Mouse (Mus musculus): Measurements from ENCODE around the gene Nlrp4f. TPM values are rescaled to one million over a fixed set of nuclear protein-coding genes. Genes with fewer than 3 reads are reported as not detected.

The Nlrp4f gene
- not detected for total RNA-seq (2021)
- long read RNA-seq, experiment 1 = 0 reads
- long read RNA-seq, experiment 2 = 0 reads

DNA sequence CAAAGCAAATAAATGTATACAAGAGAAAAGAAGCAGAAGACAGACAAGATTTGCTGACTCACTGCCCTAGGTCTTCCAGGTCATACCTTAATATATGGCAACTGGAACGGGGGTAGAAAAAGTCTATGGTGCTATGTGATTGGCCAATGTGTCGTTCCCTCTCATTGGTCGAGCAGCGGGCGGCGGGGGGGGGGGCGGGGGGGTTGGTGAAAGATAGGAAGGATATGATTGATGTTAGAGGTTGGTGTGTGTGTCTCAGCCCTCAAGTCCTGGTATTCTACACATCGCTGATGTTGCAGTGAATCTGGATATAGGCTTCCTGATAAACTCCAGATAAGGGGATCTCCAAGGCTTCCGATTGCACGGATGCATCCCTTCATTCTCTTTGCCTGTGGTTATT lies at the start of gene Nlrp4f:
Gene Nlrp4f (minus strand): TSS at position 101 of the 400 bp plus-strand sequence.
- DNase-seq = no peak

GRCm38 (mm10) chr13:65243273-65243672 lies 37.5 kb upstream of the Nlrp4f start:
- DNase-seq = no peak

GRCm38 (mm10) chr13:65242319-65242787 lies 36.6 kb upstream of the Nlrp4f start:
- no peak for DNase-seq

DNA sequence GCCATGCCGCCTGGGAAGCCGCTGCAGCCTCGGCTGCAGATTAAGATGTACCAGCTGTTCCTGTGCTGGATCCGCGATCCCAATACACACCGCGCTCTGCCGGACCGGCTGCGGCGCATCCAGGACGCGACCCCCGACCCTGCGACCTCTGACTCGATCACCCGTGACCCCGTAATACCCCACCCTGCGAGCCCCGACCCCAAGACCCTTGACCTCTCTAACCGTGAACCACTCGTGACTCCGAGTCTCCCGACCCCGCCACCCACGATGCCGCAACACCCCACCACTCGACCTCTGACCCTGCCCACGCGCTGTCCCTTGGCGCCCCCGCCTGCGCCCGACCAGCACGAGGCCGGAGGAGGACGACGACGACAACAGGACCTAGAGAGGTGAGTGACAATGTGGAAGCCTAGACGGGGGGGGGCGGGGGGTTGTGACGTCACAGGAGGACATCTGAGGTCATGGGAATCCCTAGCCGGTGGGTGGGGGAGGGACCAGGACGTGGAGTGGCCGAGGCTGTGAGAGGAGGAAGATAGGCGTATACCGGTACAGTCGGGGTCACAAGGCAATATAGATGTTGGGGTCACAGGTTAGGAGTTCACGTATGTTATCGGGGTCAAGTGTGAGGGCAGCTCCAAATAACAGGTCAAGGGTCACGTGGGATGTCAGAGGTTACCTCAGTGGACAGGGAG lies 36.0 kb upstream of the Nlrp4f start:
- DNase-seq = no peak

GRCm38 (mm10) chr13:65241099-65241626 lies 35.4 kb upstream of the Nlrp4f start:
- peak; percentile 87 for DNase-seq

DNA sequence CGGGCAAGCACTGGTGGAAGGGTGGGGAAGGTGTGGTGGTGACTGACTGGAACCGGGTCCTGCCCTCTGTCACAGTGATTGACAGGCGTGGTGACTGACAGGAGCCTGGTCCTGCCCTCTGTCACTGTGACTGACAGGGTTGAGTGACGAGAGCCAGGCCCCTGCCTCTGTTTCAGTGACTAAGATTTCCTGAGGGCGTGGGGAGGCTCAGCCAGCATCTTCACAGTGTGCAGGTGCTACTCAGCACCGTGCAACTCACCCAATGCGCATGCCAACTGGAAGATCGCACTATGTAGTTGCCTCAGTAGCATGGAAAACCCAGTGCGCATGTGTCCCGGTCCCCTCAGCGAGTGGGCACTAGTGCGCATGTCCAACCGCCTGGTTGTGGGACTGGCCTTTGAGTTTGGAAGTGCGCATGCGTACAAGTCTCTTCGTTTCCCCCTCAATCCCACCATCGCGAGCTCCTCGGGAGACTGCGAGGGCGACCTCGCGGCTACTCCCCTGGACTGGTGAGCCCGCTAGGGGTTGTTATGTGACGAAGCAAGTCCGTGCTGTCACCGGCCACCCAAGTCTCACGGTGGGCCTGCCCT lies 34.8 kb upstream of the Nlrp4f start:
- peak; percentile 91 for DNase-seq

DNA sequence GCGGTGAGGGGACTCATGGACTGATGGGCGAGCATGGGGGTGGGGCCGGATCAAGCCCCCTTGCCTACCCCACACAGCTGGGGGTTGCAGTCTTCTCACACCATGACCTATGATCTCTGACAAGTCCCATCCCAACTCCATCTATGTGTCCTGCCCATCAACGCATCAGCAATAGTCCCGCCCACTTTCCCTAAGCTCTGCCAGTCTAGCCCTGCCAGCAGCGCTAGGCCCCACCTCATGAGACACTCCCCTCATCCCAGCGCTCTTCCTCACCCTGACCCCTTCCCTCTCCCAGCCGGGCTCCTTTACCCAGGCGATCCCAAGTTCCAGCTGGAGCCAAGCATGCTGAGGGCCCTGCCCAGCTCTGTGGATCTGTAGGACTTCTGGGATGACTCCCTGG lies 31.4 kb upstream of the Nlrp4f start:
- no peak for DNase-seq

GRCm38 (mm10) chr13:65226657-65227056 lies 20.9 kb upstream of the Nlrp4f start:
- DNase-seq = no peak

- no peak for DNase-seq
Observed at GRCm38 (mm10) chr13:65225945-65226344, 20.2 kb upstream of the Nlrp4f start.

DNA sequence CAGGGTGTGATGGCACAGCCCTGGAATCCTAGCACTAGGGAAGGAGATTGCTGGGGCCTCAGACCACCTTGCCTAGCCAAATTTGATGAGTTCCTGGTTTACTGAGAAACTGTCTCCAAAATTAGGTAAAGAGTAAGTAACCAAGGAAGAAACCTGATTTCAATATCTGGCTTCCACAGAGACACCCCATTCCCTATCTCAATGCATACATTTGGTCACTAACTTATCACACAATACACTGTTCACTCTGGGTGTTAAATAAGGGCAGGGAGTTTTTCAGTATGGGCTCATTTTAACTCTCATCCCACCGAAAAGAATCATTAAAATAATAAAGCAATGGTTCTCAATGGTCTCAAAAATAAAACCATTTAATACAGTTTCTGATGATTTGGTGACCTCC lies 5.1 kb downstream of the Nlrp4f start:
- DNase-seq = no peak

- DNase-seq = no peak
Observed at GRCm38 (mm10) chr13:65176472-65177091, 29.2 kb downstream of the Nlrp4f start.

- no peak for DNase-seq
Observed at GRCm38 (mm10) chr13:65175734-65176471, 29.9 kb downstream of the Nlrp4f start.

- DNase-seq = no peak
Observed at GRCm38 (mm10) chr13:65174102-65174501, 31.7 kb downstream of the Nlrp4f start.

DNA sequence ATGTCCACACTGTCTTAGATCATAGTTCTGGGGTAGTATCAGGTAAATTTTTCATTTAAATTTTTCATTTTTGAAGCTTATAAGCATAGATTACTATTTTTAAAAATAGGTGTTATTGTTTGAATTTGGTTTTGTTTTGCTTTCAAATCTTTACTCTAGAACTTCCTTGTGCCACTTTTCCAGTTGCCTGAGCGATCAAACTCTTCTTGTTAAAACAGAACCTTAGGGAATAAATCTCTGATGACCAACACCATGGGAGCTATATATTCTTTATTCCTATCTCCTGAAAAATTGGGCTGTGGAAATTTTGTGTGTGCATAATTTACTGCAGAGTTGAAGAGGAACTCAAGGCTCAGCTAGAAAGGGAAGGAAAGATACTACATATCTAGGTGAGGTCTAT lies 55.8 kb downstream of the Nlrp4f start, which contains the start of gene Olfr466:
Gene Olfr466 (plus strand): TSS at position 301 of the 400 bp plus-strand sequence.
- no peak for DNase-seq

GRCm38 (mm10) chr13:65137789-65138188 lies 68.0 kb downstream of the Nlrp4f start, which contains the start of gene Olfr465-ps1:
Olfr465-ps1 (plus strand) TSS chr13:65138089.
- no peak for DNase-seq

Other genes with a start within 250 kb of the Nlrp4f start
- not detected for gene Spata31d1c, start 172.9 kb downstream of the Nlrp4f start, total RNA-seq (2021)
- not detected for gene Prss47, start 153.2 kb downstream of the Nlrp4f start, total RNA-seq (2021)
- 1 to 10 TPM; 7.5 to 8.3 TPM for gene Mfsd14b, start 93.0 kb downstream of the Nlrp4f start, total RNA-seq (2021)
- not detected for gene Olfr465-ps1, start 67.9 kb downstream of the Nlrp4f start, total RNA-seq (2021)
- gene Olfr466, start 55.7 kb downstream of the Nlrp4f start, total RNA-seq (2021) = not detected
- gene Gm10775, start 53.6 kb upstream of the Nlrp4f start, total RNA-seq (2021) = not detected
- gene Zfp369, start 72.8 kb upstream of the Nlrp4f start, total RNA-seq (2021) = 10 to 100 TPM in 1 of 2 experiments, 1 to 10 TPM in 1; 8.4 to 10.6 TPM

Measured in gastrocnemius, postnatal 25 days (tissue).